14 mouse cellular contexts compared by ENCODE assay signal in genomic region chr17:70967191-70967590, GRCm38 (mm10). TPM values are rescaled to one million over a fixed set of nuclear protein-coding genes. Genes with fewer than 3 reads are reported as not detected.
DNase-seq lines count a peak whose midpoint lies in the region; ATAC-seq and TF ChIP-seq lines count a peak whose summit lies in the region.
"Had no signal": no experiment of that assay in that cellular context is flagged by ENCODE, and none has a peak within 500 bp of the region (broad histone marks: within the 10 kb centered on the region; RNA-seq: fewer than 3 reads in every experiment).

No protein-coding gene starts in this region.

- 0 out of 2 replicates have a peak, but pooled peaks cover 4% of the 10 kb centered on the region for H3K4me1 ChIP-seq in kidney, postnatal 0 days (replicated peaks; ENCODE audit: insufficient read depth, low read length)
- no peaks in the 10 kb centered on the region for H3K4me1 ChIP-seq in testis, adult 2 months (ENCODE audit: control insufficient read depth, insufficient read depth, low read length)
- peaks cover 4% of the 10 kb centered on the region; the same call in 1 of the 2 replicates for H3K4me1 ChIP-seq in hindbrain, embryonic 15.5 days (replicated peaks)
- H3K4me1 ChIP-seq: liver, embryonic 13.5 days; neural tube, embryonic 12.5 days had no signal

- 41% methylated on average over 9 of the region's 9 CpGs for WGBS in kidney, postnatal 0 days
- 16% methylated on average over 9 of the region's 9 CpGs for WGBS in hindbrain, embryonic 15.5 days

- H3K36me3 ChIP-seq in kidney, postnatal 0 days (ENCODE audit: insufficient read depth, low read length) = no peaks in the 10 kb centered on the region
- H3K36me3 ChIP-seq in testis, adult 2 months (ENCODE audit: control insufficient read depth, insufficient read depth, low read length) = no peaks in the 10 kb centered on the region
- H3K36me3 ChIP-seq in hindbrain, embryonic 15.5 days = no peaks in the 10 kb centered on the region
- H3K36me3 ChIP-seq: liver, embryonic 13.5 days; neural tube, embryonic 12.5 days had no signal

- no peak; the same call in 1 of the 2 replicates for TF ChIP-seq CTCF in kidney, postnatal 0 days (IDR thresholded peaks at IDR 0.05; ENCODE audit: low read depth)
- no peak for TF ChIP-seq CTCF in testis, adult 2 months (IDR thresholded peaks at IDR 0.05; ENCODE audit: control insufficient read depth, insufficient read depth, insufficient replicate concordance, low read depth, low read length)

- no peak overlapping the region for H3K4me2 ChIP-seq in kidney, postnatal 0 days (ENCODE audit: low read length)
- 0 out of 2 replicates have a peak overlapping the region, but pooled peaks have one; percentile 11 for H3K4me2 ChIP-seq in hindbrain, embryonic 15.5 days
- H3K4me2 ChIP-seq: liver, embryonic 13.5 days; neural tube, embryonic 12.5 days had no signal

- H3K27ac ChIP-seq in kidney, postnatal 0 days = no peak overlapping the region
- H3K27ac ChIP-seq in testis, adult 2 months (ENCODE audit: control insufficient read depth, insufficient read depth, low read depth, low read length) = peak overlapping the region; percentile 3; the same call in 1 of the 2 replicates
- no peak overlapping the region for H3K27ac ChIP-seq in hindbrain, embryonic 15.5 days (replicated peaks)
- H3K27ac ChIP-seq: liver, embryonic 13.5 days; neural tube, embryonic 12.5 days had no signal

- no peak for ATAC-seq in kidney, postnatal 0 days (replicated peaks; ENCODE audit: low FRiP score, low read depth)
- ATAC-seq in hindbrain, embryonic 15.5 days (ENCODE audit: low FRiP score, low read depth) = no peak
- ATAC-seq: Patski had no signal

- H3K4me3 ChIP-seq in kidney, postnatal 0 days (replicated peaks; ENCODE audit: low read depth, low read length) = no peak overlapping the region
- H3K4me3 ChIP-seq in testis, adult 2 months (ENCODE audit: control insufficient read depth, low read depth, low read length) = no peak overlapping the region
- no peak overlapping the region for H3K4me3 ChIP-seq in hindbrain, embryonic 15.5 days
- H3K4me3 ChIP-seq: liver, embryonic 13.5 days; neural tube, embryonic 12.5 days had no signal

- H3K9ac ChIP-seq in kidney, postnatal 0 days (ENCODE audit: low read depth, low read length) = no peak overlapping the region
- no peak overlapping the region for H3K9ac ChIP-seq in hindbrain, embryonic 15.5 days
- H3K9ac ChIP-seq: liver, embryonic 13.5 days; neural tube, embryonic 12.5 days had no signal

- TF ChIP-seq POLR2A in testis, adult 2 months (IDR thresholded peaks at IDR 0.05; ENCODE audit: control insufficient read depth, low read depth, low read length) = no peak

- H3K9me3 ChIP-seq in kidney, postnatal 0 days (replicated peaks; ENCODE audit: low read length) = no peaks in the 10 kb centered on the region
- no peaks in the 10 kb centered on the region for H3K9me3 ChIP-seq in hindbrain, embryonic 15.5 days
- H3K9me3 ChIP-seq: liver, embryonic 13.5 days; neural tube, embryonic 12.5 days had no signal

- DNase-seq in kidney, postnatal 0 days (ENCODE audit: low spot score) = peak; percentile 44
- no peak for DNase-seq in kidney, postnatal 14 days
- no peak for DNase-seq in testis, postnatal 14 days (ENCODE audit: low spot score)
- DNase-seq in cerebellum, adult 9-10 months = no peak
- no peak for DNase-seq in right cerebral cortex, postnatal 10 days (ENCODE audit: low spot score in 2 of 2)
- DNase-seq: adrenal gland, adult 2 months; cerebellum, postnatal 25 days; heart, postnatal 14 days; liver, embryonic 13.5 days; thymus, postnatal 14 days had no signal

- no peaks in the 10 kb centered on the region for H3K27me3 ChIP-seq in kidney, postnatal 0 days (ENCODE audit: insufficient read depth, low read length)
- H3K27me3 ChIP-seq in testis, adult 2 months (ENCODE audit: control insufficient read depth, insufficient read depth, low read length) = no peaks in the 10 kb centered on the region
- no peaks in the 10 kb centered on the region for H3K27me3 ChIP-seq in hindbrain, embryonic 15.5 days
- H3K27me3 ChIP-seq: liver, embryonic 13.5 days; neural tube, embryonic 12.5 days; Patski had no signal

RNA-seq across cellular contexts. Expression of gene Myom1, which starts 35.2 kb away (rescaled TPM):
- polyA plus RNA-seq in kidney, postnatal 0 days (2015; fragmentation: Nextera tagmentation; extraction: Ambion mirVana) = 2.8 and 3.0 TPM in 2 replicates
- 2.1 and 3.4 TPM in 2 replicates for polyA plus RNA-seq in testis, adult 2 months (2012; rRNA removed)
- 1.6 TPM in 2 replicates for polyA plus RNA-seq in hindbrain, embryonic 15.5 days (2015; fragmentation: Nextera tagmentation; extraction: Ambion mirVana)

RNA-seq across cellular contexts. Expression of gene Myl12a, which starts 35.5 kb away (rescaled TPM):
- polyA plus RNA-seq in kidney, postnatal 0 days (2015; fragmentation: Nextera tagmentation; extraction: Ambion mirVana) = 852 and 897 TPM in 2 replicates
- 29.2 and 30.6 TPM in 2 replicates for polyA plus RNA-seq in testis, adult 2 months (2012; rRNA removed)
- polyA plus RNA-seq in hindbrain, embryonic 15.5 days (2015; fragmentation: Nextera tagmentation; extraction: Ambion mirVana) = 104 and 120 TPM in 2 replicates
